Mouse (Mus musculus): ENCODE results near the gene Unk.

The Unk gene

DNA sequence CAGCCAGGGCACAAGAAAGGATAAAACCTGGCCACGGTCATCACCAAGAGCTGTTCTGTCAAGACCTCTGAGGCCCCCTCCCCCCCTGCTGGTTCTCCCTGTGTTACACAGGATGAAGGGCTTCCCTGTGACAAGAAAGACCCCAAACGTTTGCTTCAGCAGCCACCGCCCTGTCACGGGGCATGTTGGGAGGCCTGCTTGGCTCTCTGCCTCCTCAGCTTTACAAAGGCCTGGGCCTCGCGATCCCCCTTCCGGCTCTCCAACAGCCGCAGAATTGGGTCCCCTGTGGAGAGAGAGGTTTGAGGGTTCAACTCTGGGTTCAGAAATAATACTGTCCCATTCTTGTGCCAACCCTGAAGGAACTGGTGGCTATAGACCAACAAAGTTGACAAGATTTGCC lies 32.4 kb downstream of the Unk start:
- no peak for TF ChIP-seq GATA4 (IDR thresholded peaks at IDR 0.05; ENCODE audit: insufficient replicate concordance, low read length)

- no peak for TF ChIP-seq GATA4 (IDR thresholded peaks at IDR 0.05; ENCODE audit: insufficient replicate concordance, low read length)
These were observed 33.4 kb downstream of the Unk start for GRCm38 (mm10) chr11:116063562-116063961.

- no peak for TF ChIP-seq GATA4 (IDR thresholded peaks at IDR 0.05; ENCODE audit: insufficient replicate concordance, low read length)
These were observed 34.2 kb downstream of the Unk start for GRCm38 (mm10) chr11:116064187-116064867.

GRCm38 (mm10) chr11:116065345-116065744 lies 35.2 kb downstream of the Unk start:
- no peak for TF ChIP-seq GATA4 (IDR thresholded peaks at IDR 0.05; ENCODE audit: insufficient replicate concordance, low read length)

DNA sequence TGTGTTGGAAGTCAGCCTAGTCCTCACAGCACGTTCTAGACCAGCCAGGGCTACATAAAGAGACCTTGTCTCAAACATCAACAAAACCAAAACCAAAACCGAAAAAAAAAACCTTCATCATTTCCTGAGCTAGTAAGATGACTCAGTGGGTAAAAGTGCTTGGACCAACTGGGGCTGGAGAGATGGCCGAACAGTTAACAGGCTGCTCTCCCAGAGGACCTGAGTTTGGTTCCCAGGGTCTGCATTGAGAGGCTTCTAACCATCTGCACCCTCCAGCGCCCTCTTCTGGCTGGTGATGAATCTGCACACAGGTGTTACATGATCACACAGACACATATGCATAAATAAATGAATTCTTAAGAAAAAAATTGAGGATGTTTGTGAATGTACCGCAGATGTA lies 41.4 kb downstream of the Unk start:
- TF ChIP-seq GATA4 (IDR thresholded peaks at IDR 0.05; ENCODE audit: insufficient replicate concordance, low read length): no peak

- TF ChIP-seq GATA4 (IDR thresholded peaks at IDR 0.05; ENCODE audit: insufficient replicate concordance, low read length): no peak
These were observed 42.5 kb downstream of the Unk start for GRCm38 (mm10) chr11:116072608-116073007.

DNA sequence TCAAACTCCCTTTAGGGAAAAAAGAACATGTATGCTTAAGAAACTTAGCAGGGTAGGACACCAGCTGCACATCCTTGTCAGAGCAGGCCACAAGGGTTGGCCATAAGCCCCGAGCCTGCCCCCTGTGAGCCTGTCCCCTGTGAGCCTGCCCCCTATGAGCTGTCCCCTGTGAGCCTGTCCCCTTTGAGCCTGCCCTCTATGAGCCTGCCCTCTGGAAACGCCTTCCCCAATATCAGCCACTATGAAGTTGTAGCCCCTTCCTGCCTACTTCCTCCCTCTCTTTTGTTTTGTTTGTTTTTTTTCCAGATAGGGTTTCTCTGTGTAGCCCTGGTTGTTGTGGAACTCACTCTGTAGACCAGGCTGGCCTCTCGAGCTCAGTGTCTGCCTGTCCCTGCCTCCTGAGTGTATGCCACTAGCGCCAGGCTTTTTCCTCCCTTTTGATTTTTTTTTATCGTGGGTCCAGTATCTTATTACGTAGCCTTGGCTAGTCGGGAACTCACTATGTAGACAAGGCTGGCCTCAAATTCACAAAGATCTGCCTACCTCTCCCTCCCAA lies 44.4 kb downstream of the Unk start:
- no peak for TF ChIP-seq GATA4 (IDR thresholded peaks at IDR 0.05; ENCODE audit: insufficient replicate concordance, low read length)

DNA sequence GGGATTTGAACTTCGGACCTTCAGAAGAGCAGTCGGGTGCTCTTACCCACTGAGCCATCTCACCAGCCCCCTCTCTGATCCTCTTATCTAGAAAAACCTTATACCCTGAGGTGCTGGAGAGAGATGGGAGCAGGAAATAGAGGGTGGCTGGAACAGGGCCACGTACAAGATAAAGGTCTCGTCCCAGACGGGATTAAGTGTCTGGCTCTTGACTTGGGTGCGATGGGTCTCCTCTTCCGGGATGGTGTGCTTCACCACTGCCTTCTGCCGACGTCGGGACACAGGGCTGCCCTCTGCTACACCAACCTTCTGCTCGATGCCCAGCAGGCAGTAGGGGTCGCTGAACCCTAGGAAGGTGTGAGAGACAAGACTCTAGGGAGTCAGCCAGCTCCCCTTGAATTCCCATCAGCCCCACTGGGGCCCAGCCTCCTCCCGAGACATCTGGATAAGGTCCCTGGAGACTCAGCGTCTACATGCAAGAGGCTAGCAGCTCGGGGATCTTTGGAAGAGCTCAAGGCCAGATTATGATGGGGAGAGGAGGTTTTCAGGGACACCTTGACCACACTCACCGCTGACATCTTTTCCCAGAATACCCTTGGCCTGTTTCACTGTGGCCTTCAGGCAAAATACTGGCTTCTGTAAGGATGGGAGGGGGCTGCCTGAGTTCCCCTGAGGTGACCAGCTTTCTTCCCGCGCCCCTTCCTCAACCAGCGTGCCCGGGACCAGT lies 45.6 kb downstream of the Unk start:
- TF ChIP-seq GATA4 (IDR thresholded peaks at IDR 0.05; ENCODE audit: insufficient replicate concordance, low read length): no peak

GRCm38 (mm10) chr11:116076266-116076540 lies 46.1 kb downstream of the Unk start:
- TF ChIP-seq GATA4 (IDR thresholded peaks at IDR 0.05; ENCODE audit: insufficient replicate concordance, low read length): no peak

DNA sequence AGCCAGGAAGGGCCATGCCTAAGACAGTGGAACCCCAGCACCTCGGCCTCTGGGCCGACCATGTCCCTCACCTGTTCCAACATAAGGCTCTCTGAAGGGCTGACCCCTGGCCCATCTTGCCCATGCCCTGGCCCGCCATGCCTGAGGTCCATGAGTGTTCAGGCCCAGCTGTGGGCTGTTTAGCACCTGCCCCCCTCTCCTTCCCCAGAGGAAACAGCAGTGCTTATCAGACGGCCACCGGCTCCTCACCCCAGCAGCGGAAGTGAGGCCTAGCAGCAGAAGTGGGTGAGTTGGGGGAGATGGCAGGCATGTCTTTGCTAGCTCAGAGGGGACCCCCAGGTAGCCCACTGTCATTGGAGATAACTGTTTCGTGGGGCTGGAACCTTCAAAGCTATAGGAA lies 46.7 kb downstream of the Unk start:
- TF ChIP-seq GATA4 (IDR thresholded peaks at IDR 0.05; ENCODE audit: insufficient replicate concordance, low read length): peak; percentile 74; the same call in 1 of the 2 replicates

GRCm38 (mm10) chr11:116077446-116078204 lies 47.5 kb downstream of the Unk start, which contains the start of gene Unc13d:
Gene Unc13d, minus strand, starts transcription at chr11:116077961.
- TF ChIP-seq GATA4 (IDR thresholded peaks at IDR 0.05; ENCODE audit: insufficient replicate concordance, low read length): no peak; the same call in 1 of the 2 replicates

GRCm38 (mm10) chr11:116078221-116078620 lies 48.1 kb downstream of the Unk start:
- no peak for TF ChIP-seq GATA4 (IDR thresholded peaks at IDR 0.05; ENCODE audit: insufficient replicate concordance, low read length)

DNA sequence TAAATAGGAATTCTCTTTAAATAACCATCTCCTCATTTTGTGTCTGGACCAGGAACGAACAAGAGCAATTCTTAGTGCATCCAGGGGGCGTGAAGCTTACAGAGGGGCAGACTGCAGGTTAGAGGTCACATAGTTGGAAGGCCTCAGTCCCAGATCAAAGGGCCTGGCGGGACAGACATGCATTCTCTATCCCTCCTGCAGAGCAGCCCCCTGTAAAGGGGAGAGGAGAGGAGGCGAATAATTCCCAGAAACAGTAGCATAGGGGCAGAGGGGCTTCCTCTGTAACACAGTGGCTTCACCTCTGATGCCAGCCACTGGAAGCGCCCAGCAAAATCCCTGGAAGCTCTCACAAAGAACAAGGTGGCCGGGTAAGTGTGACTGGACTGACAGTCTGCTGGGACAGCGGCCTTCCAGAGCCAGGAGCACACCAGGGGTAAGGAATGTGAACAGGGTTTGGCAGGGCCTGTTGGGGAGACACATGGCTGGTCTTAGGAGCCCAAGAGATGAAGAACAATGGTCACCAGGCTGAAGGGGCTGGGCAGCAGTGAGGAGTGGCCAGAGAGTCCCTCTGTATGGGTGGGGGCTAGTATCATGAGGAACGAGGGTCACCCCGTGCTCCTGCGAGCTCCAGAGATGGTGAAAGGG lies 48.7 kb downstream of the Unk start:
- TF ChIP-seq GATA4 (IDR thresholded peaks at IDR 0.05; ENCODE audit: insufficient replicate concordance, low read length): no peak

GRCm38 (mm10) chr11:116079511-116079910 lies 49.4 kb downstream of the Unk start:
- no peak for TF ChIP-seq GATA4 (IDR thresholded peaks at IDR 0.05; ENCODE audit: insufficient replicate concordance, low read length)

DNA sequence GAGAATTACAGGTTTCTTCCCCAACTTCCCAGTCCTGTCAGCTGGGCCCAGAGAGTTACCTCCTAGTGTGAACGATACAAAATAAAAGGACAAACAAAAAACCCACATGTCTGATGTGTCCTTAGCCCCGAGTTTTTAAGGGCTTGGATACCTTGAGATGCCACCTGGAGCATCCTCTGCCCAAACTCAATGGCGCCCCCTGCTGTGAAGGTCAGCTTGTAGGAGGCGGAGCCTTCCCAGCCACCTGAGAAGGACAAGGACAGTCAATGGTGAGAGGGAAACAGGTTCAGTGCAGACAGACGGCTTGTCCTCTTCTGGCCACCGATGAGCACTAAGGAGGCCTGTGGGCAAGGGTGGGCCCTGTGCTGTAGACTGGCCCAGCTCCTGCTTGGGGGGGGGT lies 51.0 kb downstream of the Unk start:
- TF ChIP-seq GATA4 (IDR thresholded peaks at IDR 0.05; ENCODE audit: insufficient replicate concordance, low read length): no peak

Data from liver, adult (tissue).